Mouse (Mus musculus): Measurements from ENCODE around the gene Sin3a.

The Sin3a gene

GRCm38 (mm10) chr9:57071801-57072351 is at the start of gene Sin3a:
Gene Sin3a, plus strand, starts transcription at chr9:57072040.
- peak; percentile 47 for DNase-seq (ENCODE audit: low spot score)

GRCm38 (mm10) chr9:57031756-57032155 is 40.1 kb upstream of the Sin3a start:
- DNase-seq (ENCODE audit: low spot score) = no peak

- DNase-seq (ENCODE audit: low spot score) = peak; percentile 29
These were observed 15.6 kb upstream of the Sin3a start for GRCm38 (mm10) chr9:57056237-57056636.

GRCm38 (mm10) chr9:57064164-57064563 is 7.7 kb upstream of the Sin3a start:
- DNase-seq (ENCODE audit: low spot score) = no peak

- no peak for DNase-seq (ENCODE audit: low spot score)
These were observed 3.6 kb upstream of the Sin3a start for GRCm38 (mm10) chr9:57068266-57068665.

GRCm38 (mm10) chr9:57070262-57070661 is 1.6 kb upstream of the Sin3a start:
- no peak for DNase-seq (ENCODE audit: low spot score)

GRCm38 (mm10) chr9:57070800-57071545 is 867 bp upstream of the Sin3a start:
- no peak for DNase-seq (ENCODE audit: low spot score)

- no peak for DNase-seq (ENCODE audit: low spot score)
These were observed 717 bp downstream of the Sin3a start for GRCm38 (mm10) chr9:57072526-57072988.

GRCm38 (mm10) chr9:57072989-57073789 is 1.3 kb downstream of the Sin3a start:
- peak; percentile 81 for DNase-seq (ENCODE audit: low spot score)

GRCm38 (mm10) chr9:57073790-57074094 is 1.9 kb downstream of the Sin3a start:
- DNase-seq (ENCODE audit: low spot score) = no peak

GRCm38 (mm10) chr9:57074171-57074821 is 2.5 kb downstream of the Sin3a start:
- DNase-seq (ENCODE audit: low spot score) = peak; percentile 19

- peak; percentile 58 for DNase-seq (ENCODE audit: low spot score)
These were observed 3.2 kb downstream of the Sin3a start for GRCm38 (mm10) chr9:57074822-57075603.

- peak; percentile 91 for DNase-seq (ENCODE audit: low spot score)
These were observed 4.0 kb downstream of the Sin3a start for GRCm38 (mm10) chr9:57075681-57076381.

- peak; percentile 84 for DNase-seq (ENCODE audit: low spot score)
These were observed 5.1 kb downstream of the Sin3a start for GRCm38 (mm10) chr9:57076701-57077660.

- no peak for DNase-seq (ENCODE audit: low spot score)
These were observed 10.4 kb downstream of the Sin3a start for GRCm38 (mm10) chr9:57082236-57082635.

- no peak for DNase-seq (ENCODE audit: low spot score)
These were observed 45.5 kb downstream of the Sin3a start for GRCm38 (mm10) chr9:57117261-57117755.

GRCm38 (mm10) chr9:57129641-57130040 is 57.8 kb downstream of the Sin3a start:
- no peak for DNase-seq (ENCODE audit: low spot score)

- peak; percentile 91 for DNase-seq (ENCODE audit: low spot score)
These were observed 59.0 kb downstream of the Sin3a start, which contains the start of gene Man2c1 for GRCm38 (mm10) chr9:57130577-57131433. Gene Man2c1, plus strand, starts transcription at chr9:57130690.

GRCm38 (mm10) chr9:57137246-57137645 is 65.4 kb downstream of the Sin3a start:
- no peak for DNase-seq (ENCODE audit: low spot score)
